Mouse (Mus musculus) brain, adult 10 weeks (tissue): ENCODE results near the gene Nrip2. TPM values are rescaled to one million over a fixed set of nuclear protein-coding genes. Genes with fewer than 3 reads are reported as not detected.

Experiments
- polyA plus RNA-seq: library from polyadenylated mRNA; stranded (reverse); fragments of 350-450 nt; fragmentation: Illumina TruSeq; extraction: RNeasy Lipid Tissue Mini Kit (QIAGEN cat#74804); gene quantifications from one replicate; pipeline ENCODE4 v1.2.3, GENCODE M21; 2015; ENCODE audit warnings: low read depth, low replicate concordance

Gene Nrip2
- polyA plus RNA-seq = 29.4 TPM

GRCm38 (mm10) chr6:128398996-128399395, at the start of gene Nrip2:
Gene Nrip2 (plus strand): TSS chr6:128399296.

GRCm38 (mm10) chr6:128355726-128356416, 43.2 kb upstream of the Nrip2 start, which contains the start of gene Tulp3:
Gene Tulp3 (minus strand): TSS chr6:128355851.

GRCm38 (mm10) chr6:128362381-128363006, 36.6 kb upstream of the Nrip2 start, which contains the start of the genes Rhno1 and Foxm1:
Gene Rhno1 (minus strand): TSS chr6:128362911.
Gene Foxm1 (plus strand): TSS chr6:128362967.

GRCm38 (mm10) chr6:128375192-128375591, 23.9 kb upstream of the Nrip2 start, which contains the start of the genes Tex52 and Gm44596:
Gene Tex52 (plus strand): TSS chr6:128375456.
Gene Gm44596 (plus strand): TSS chr6:128375503.

GRCm38 (mm10) chr6:128424269-128425019, 25.3 kb downstream of the Nrip2 start, which contains the start of gene Itfg2:
Gene Itfg2 (minus strand): TSS chr6:128424931.

GRCm38 (mm10) chr6:128438317-128438870, 39.3 kb downstream of the Nrip2 start, which contains the start of gene Fkbp4:
Gene Fkbp4 (minus strand): TSS chr6:128438677.

Other genes starting within 250 kb of the Nrip2 start
- 0.42 TPM for gene Tead4, start 98.5 kb upstream of the Nrip2 start, polyA plus RNA-seq
- 17.5 TPM for gene Tulp3, start 43.4 kb upstream of the Nrip2 start, polyA plus RNA-seq
- 23.5 TPM for gene Rhno1, start 36.4 kb upstream of the Nrip2 start, polyA plus RNA-seq
- gene Foxm1, start 36.3 kb upstream of the Nrip2 start, polyA plus RNA-seq = 1.3 TPM
- gene Tex52, start 23.8 kb upstream of the Nrip2 start, polyA plus RNA-seq = 2.7 TPM
- not detected for gene Gm44596, start 23.8 kb upstream of the Nrip2 start, polyA plus RNA-seq
- 31.2 TPM for gene Itfg2, start 25.6 kb downstream of the Nrip2 start, polyA plus RNA-seq
- 150 TPM for gene Fkbp4, start 39.4 kb downstream of the Nrip2 start, polyA plus RNA-seq
- gene Pzp, start 127.4 kb downstream of the Nrip2 start, polyA plus RNA-seq = 0.54 TPM
- 32.5 TPM for gene A2ml1, start 182.3 kb downstream of the Nrip2 start, polyA plus RNA-seq
- gene Klrb1a, start 224.2 kb downstream of the Nrip2 start, polyA plus RNA-seq = not detected